Mouse (Mus musculus) MEL (cell line): ENCODE measurements at regions not wholly inside any gene's neighbourhood (a gene's known extent, or its start where the extent isn't known, plus 50 kb on each side); places are given as distances from the start of the nearest gene placed in this dataset.

Source experiments
- DNase-seq: peaks from one replicate; pipeline ENCODE4 v3.0.0; 2011; ENCODE audit warnings: low read depth, low spot score
- H3K27ac ChIP-seq: 2 replicates; pipeline ENCODE4 v1.5.1; 2012; ENCODE audit warnings: low read depth, mild to moderate bottlenecking, control low read depth, low read length, moderate library complexity; ENCODE audit not compliant: control insufficient read depth
- H3K27me3 ChIP-seq, 2 experiments: fragments of 150-350 bp in 1 of 2; sonication (generic) in 1 of 2; 2 replicates each; pipeline ENCODE4 v1.6.1; 2012; ENCODE audit warnings: low read length in 2 of 2, mild to moderate bottlenecking in 2 of 2, improper control_type of control experiment in 1 of 2, moderate library complexity in 1 of 2; ENCODE audit not compliant: insufficient read depth in 2 of 2, control insufficient read depth in 1 of 2
- H3K36me3 ChIP-seq, 2 experiments: 2 replicates each; pipeline ENCODE4 v1.6.1; 2012 to 2014; ENCODE audit warnings: low read length in 2 of 2, improper control_type of control experiment in 1 of 2, inconsistent platforms in 1 of 2, mild to moderate bottlenecking in 1 of 2; ENCODE audit not compliant: insufficient read depth in 2 of 2, control insufficient read depth in 1 of 2
- H3K4me1 ChIP-seq, 2 experiments: fragments of 150-350 bp in 1 of 2; sonication (generic) in 1 of 2; 2 replicates each; pipeline ENCODE4 v1.6.1; 2012; ENCODE audit warnings: low read length in 2 of 2, improper control_type of control experiment in 1 of 2, mild to moderate bottlenecking in 1 of 2; ENCODE audit not compliant: insufficient read depth in 2 of 2, control insufficient read depth in 1 of 2
- H3K4me3 ChIP-seq, 2 experiments: fragments of 150-350 bp in 1 of 2; sonication (generic) in 1 of 2; 2 replicates each; pipeline ENCODE4 v1.5.1; 2012; ENCODE audit warnings: low read depth in 2 of 2, low read length in 2 of 2, mild to moderate bottlenecking in 2 of 2, moderate library complexity in 2 of 2, control low read depth in 1 of 2, improper control_type of control experiment in 1 of 2; ENCODE audit not compliant: control insufficient read depth in 1 of 2, insufficient read depth in 1 of 2
- H3K79me2 ChIP-seq: 2 replicates; pipeline ENCODE4 v1.6.1; 2012; ENCODE audit warnings: mild to moderate bottlenecking, low read length, moderate library complexity; ENCODE audit not compliant: control insufficient read depth, poor library complexity, insufficient read depth
- H3K9ac ChIP-seq: 2 replicates; pipeline ENCODE4 v1.6.1; 2012; ENCODE audit warnings: low read depth, mild to moderate bottlenecking, control low read depth, low read length, moderate library complexity; ENCODE audit not compliant: control insufficient read depth, poor library complexity, severe bottlenecking
- H3K9me3 ChIP-seq: fragments of 150-350 bp; sonication (generic); replicated peaks from 2 replicates; pipeline ENCODE4 v1.6.1; 2012; ENCODE audit warnings: mild to moderate bottlenecking, low read length, improper control_type of control experiment, moderate library complexity; ENCODE audit not compliant: insufficient read depth
- BHLHE40 ChIP-seq: IDR thresholded peaks from 2 replicates; pipeline ENCODE4 v1.6.1; 2012; ENCODE audit warnings: low read depth, mild to moderate bottlenecking, inconsistent platforms, low read length, improper control_type of control experiment, borderline replicate concordance
- CHD1 ChIP-seq: IDR thresholded peaks from 2 replicates; pipeline ENCODE4 v1.6.1; 2012; ENCODE audit warnings: low read depth, mild to moderate bottlenecking, inconsistent platforms, low read length, improper control_type of control experiment
- CHD2 ChIP-seq: IDR thresholded peaks from 2 replicates; pipeline ENCODE4 v1.6.1; 2011; ENCODE audit warnings: low read length, improper control_type of control experiment
- CTCF ChIP-seq, 3 experiments: IDR thresholded peaks in 2 of 3; conservative IDR thresholded peaks in 1 of 3; 2 replicates each; pipeline ENCODE4 v1.5.1; 2011 to 2012; ENCODE audit warnings: low read length in 3 of 3, low read depth in 2 of 3, mild to moderate bottlenecking in 2 of 3, improper control_type of control experiment in 1 of 3, inconsistent platforms in 1 of 3, mixed read lengths in 1 of 3, moderate library complexity in 1 of 3; ENCODE audit not compliant: control insufficient read depth in 1 of 3, insufficient read depth in 1 of 3, poor library complexity in 1 of 3, severe bottlenecking in 1 of 3
- ETS1 ChIP-seq: IDR thresholded peaks from 2 replicates; pipeline ENCODE4 v1.6.1; 2012; ENCODE audit warnings: low read depth, mild to moderate bottlenecking, inconsistent platforms, low read length, improper control_type of control experiment, moderate library complexity
- GABPA ChIP-seq: IDR thresholded peaks from 2 replicates; pipeline ENCODE4 v1.6.1; 2012; ENCODE audit warnings: low read depth, mild to moderate bottlenecking, inconsistent platforms, low read length, improper control_type of control experiment, moderate library complexity
- HCFC1 ChIP-seq: IDR thresholded peaks from 2 replicates; pipeline ENCODE4 v1.6.1; 2012; ENCODE audit warnings: low read depth, mild to moderate bottlenecking, inconsistent platforms, low read length, improper control_type of control experiment, moderate library complexity
- JUND ChIP-seq: IDR thresholded peaks from 2 replicates; pipeline ENCODE4 v1.6.1; 2011; ENCODE audit warnings: low read depth, mild to moderate bottlenecking, improper control_type of control experiment, low read length
- KAT2A ChIP-seq: conservative IDR thresholded peaks from 2 replicates; pipeline ENCODE4 v1.6.1; 2012; ENCODE audit warnings: low read depth, low read length, improper control_type of control experiment, inconsistent platforms
- MAFK ChIP-seq: IDR thresholded peaks from 2 replicates; pipeline ENCODE4 v1.6.1; 2011; ENCODE audit warnings: low read depth, mild to moderate bottlenecking, low read length, improper control_type of control experiment, borderline replicate concordance
- NELFE ChIP-seq: IDR thresholded peaks from 2 replicates; pipeline ENCODE4 v1.6.1; 2011; ENCODE audit warnings: low read depth, low read length, improper control_type of control experiment
- POLR2A ChIP-seq, 2 experiments: IDR thresholded peaks; 2 replicates each; pipeline ENCODE4 v1.6.1; 2011 to 2012; ENCODE audit warnings: low read length in 2 of 2, mild to moderate bottlenecking in 2 of 2, control low read depth in 1 of 2, improper control_type of control experiment in 1 of 2, low read depth in 1 of 2, moderate library complexity in 1 of 2; ENCODE audit not compliant: control insufficient read depth in 1 of 2, insufficient read depth in 1 of 2, poor library complexity in 1 of 2
- RCOR1 ChIP-seq: IDR thresholded peaks from 2 replicates; pipeline ENCODE4 v1.6.1; 2012; ENCODE audit warnings: low read depth, mild to moderate bottlenecking, inconsistent platforms, low read length, improper control_type of control experiment
- TAL1 ChIP-seq: IDR thresholded peaks from 2 replicates; pipeline ENCODE4 v1.6.1; 2012; ENCODE audit warnings: mild to moderate bottlenecking, inconsistent platforms, low read length, moderate library complexity, mixed read lengths
- USF2 ChIP-seq, 2 experiments: IDR thresholded peaks; 2 replicates each; pipeline ENCODE4 v1.6.1; 2011 to 2012; ENCODE audit warnings: improper control_type of control experiment in 2 of 2, low read length in 2 of 2, borderline replicate concordance in 1 of 2, inconsistent platforms in 1 of 2, low read depth in 1 of 2, mild to moderate bottlenecking in 1 of 2; ENCODE audit not compliant: insufficient read depth in 1 of 2
- ZC3H11A ChIP-seq: IDR thresholded peaks from 2 replicates; pipeline ENCODE4 v1.6.1; 2012; ENCODE audit warnings: low read depth, mild to moderate bottlenecking, inconsistent platforms, low read length, improper control_type of control experiment
- ZKSCAN1 ChIP-seq: IDR thresholded peaks from 2 replicates; pipeline ENCODE4 v1.6.1; 2012; ENCODE audit warnings: low read depth, mild to moderate bottlenecking, inconsistent platforms, low read length, improper control_type of control experiment, moderate library complexity

DNA sequence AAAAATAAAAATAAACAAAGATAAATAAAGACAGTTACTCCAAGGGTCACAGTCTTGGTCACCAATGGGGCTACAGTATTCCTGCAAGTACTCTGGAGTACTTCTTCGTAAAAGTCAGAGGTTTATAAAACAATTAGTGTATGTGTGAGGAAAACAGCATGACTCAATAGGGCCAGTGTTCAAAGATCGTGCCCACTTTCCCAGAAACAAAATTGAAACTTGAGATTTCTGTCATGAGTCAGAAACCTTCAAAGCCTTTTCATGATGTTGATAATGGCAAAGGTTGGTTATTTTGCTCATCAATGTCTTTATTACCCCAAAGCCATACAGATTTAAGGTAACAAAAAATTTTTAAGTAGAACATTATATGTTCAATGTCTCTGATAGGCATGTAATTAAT lies 53.1 kb upstream of the Ctla4 start:
- Histone ChIP-seq H3K79me2 (no peaks in the 10 kb centered on the region), H3K4me3 (no peak overlapping the region), H3K9ac (no peak overlapping the region), H3K27me3 (no peaks in the 10 kb centered on the region), H3K9me3 (no peaks in the 10 kb centered on the region), H3K4me1 (no peaks in the 10 kb centered on the region), H3K36me3 (no peaks in the 10 kb centered on the region), H3K27ac (no peak overlapping the region)
- no peak for DNase-seq
- TF ChIP-seq KAT2A (no peak), POLR2A (IDR thresholded peaks at IDR 0.05; ENCODE audit: control insufficient read depth in 1 of 2, insufficient read depth in 1 of 2, low read depth in 1 of 2, low read length in 2 of 2, poor library complexity in 1 of 2) (no peak), GABPA (no peak), ETS1 (no peak), ZC3H11A (no peak), CHD2 (no peak), CTCF (IDR thresholded peaks at IDR 0.05 in 2 of 3, conservative IDR thresholded peaks at IDR 0.05 in 1 of 3; ENCODE audit: control insufficient read depth in 1 of 3, insufficient read depth in 1 of 3, low read depth in 2 of 3, low read length in 3 of 3, poor library complexity in 1 of 3, severe bottlenecking in 1 of 3) (no peak), CHD1 (no peak), HCFC1 (no peak), TAL1 (no peak), NELFE (no peak), USF2 (IDR thresholded peaks at IDR 0.05; ENCODE audit: borderline replicate concordance in 1 of 2, insufficient read depth in 1 of 2, low read depth in 1 of 2, low read length in 2 of 2) (no peak), JUND (no peak), MAFK (no peak), BHLHE40 (no peak), ZKSCAN1 (no peak), RCOR1 (no peak)
